Mouse (Mus musculus): ENCODE measurements at regions not wholly inside any gene's neighbourhood (a gene's known extent, or its start where the extent isn't known, plus 50 kb on each side); places are given as distances from the start of the nearest gene placed in this dataset.

DNA sequence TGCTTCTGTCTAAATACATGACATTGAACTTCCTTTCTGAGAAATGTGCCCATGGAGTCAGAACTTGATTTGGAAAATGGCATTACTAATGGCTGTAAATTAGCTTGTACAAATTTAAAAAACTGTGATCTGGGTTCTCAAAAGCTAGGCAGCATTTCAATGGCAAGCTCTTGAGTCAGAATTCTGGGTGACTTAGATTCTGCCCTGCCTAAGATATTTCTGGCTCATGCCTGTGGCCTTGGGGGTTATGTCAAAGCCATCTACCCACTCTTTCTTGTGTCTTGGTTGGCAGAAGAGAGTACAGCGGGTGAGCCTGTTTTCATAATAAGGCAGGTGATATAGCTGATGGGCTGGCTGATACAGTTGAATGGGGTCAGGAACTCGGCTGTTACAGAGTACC is 404.4 kb upstream of the Clnk start:
- TF ChIP-seq CTCF (IDR thresholded peaks at IDR 0.05; ENCODE audit: low read depth): no peak
- no peak for TF ChIP-seq EP300 (IDR thresholded peaks at IDR 0.05; ENCODE audit: low read depth)
